Mouse (Mus musculus) liver, adult 2 months (tissue): Measurements from ENCODE around the gene Rps6ka2.

Experiments
- CTCF ChIP-seq: fragments of 200-500 bp; IDR thresholded peaks from 2 replicates; pipeline ENCODE4 v1.5.1; 2011; ENCODE audit warnings: low read depth, low read length, control low read depth
- POLR2A ChIP-seq: fragments of 200-500 bp; IDR thresholded peaks from 2 replicates; pipeline ENCODE4 v1.6.1; 2011; ENCODE audit warnings: low read length, control low read depth; ENCODE audit not compliant: insufficient read depth; ENCODE audit errors: extremely low read depth

DNA sequence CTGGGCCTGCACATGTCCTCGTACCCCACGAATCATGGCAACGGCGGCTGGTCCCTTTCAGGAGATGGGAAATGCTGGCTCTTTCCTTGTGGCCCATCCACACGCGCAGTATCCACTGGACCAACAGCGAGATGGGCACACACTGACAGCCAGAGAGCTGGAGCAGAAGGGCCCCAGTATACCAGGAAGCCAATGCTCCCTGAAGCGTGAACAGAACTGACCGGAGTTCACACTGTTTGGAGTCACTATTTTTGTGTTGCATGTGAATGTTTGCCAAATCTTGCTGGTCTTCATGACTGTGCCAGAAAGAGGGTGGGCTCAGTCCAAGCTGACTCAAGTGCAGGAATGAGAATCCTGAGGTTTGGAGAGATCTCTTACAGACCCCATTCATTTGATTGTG lies 58.6 kb downstream of the Rps6ka2 start:
- TF ChIP-seq CTCF (no peak), POLR2A (no peak)
